In the genomic region with DNA sequence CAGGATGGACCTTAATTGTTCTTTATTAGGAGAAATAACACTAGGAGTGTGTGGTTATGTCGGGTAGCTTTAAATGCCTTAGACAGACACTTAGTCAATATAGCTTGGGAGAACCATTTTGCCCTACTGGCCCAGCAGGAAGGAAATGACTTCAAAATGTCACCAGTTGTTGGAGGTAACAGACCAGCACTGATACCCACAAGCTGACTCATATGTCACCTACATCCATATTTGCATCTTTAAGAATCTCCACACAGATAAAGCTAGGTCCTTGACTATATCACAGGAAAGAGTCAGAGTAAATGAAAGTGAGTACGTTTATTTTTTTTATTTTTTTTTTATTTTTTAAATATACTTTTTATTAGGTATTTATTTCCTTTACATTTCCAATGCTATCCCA, we compare ENCODE assay signal across 23 mouse cellular contexts.
"Had no signal": no experiment of that assay in that cellular context is flagged by ENCODE, and none has a peak within 500 bp of the region (broad histone marks: within the 10 kb centered on the region; RNA-seq: fewer than 3 reads in every experiment).

No protein-coding gene starts in this region.

- H3K27me3 ChIP-seq: heart, embryonic 12.5 days; hindbrain, embryonic 12.5 days; hindbrain, embryonic 15.5 days; kidney, embryonic 15.5 days; limb, embryonic 13.5 days; limb, embryonic 15.5 days; liver, embryonic 12.5 days had no signal

- H3K27ac ChIP-seq: gastrocnemius, adult 2 months; heart, embryonic 10.5 days; hindbrain, embryonic 10.5 days; hindbrain, embryonic 12.5 days; hindbrain, embryonic 15.5 days; kidney, embryonic 15.5 days; kidney, postnatal 0 days; limb, embryonic 13.5 days; limb, embryonic 15.5 days; liver, embryonic 12.5 days; liver, embryonic 14.5 days had no signal

- DNase-seq: gastrocnemius, adult 2 months; gastrocnemius, postnatal 10 days; gastrocnemius, postnatal 25 days; heart, adult 18-20 months; heart, postnatal 10 days; heart, postnatal 4 days; kidney, adult 11 months; kidney, adult 2 months; kidney, adult 9 months; kidney, postnatal 14 days; kidney, postnatal 36 days; left cerebral cortex, postnatal 4 days had no signal

- H3K36me3 ChIP-seq: heart, embryonic 10.5 days; heart, embryonic 12.5 days; hindbrain, embryonic 10.5 days; hindbrain, embryonic 12.5 days; hindbrain, embryonic 15.5 days; kidney, embryonic 15.5 days; limb, embryonic 13.5 days; limb, embryonic 15.5 days; liver, embryonic 12.5 days had no signal

- H3K4me3 ChIP-seq: gastrocnemius, adult 2 months; heart, embryonic 10.5 days; heart, embryonic 12.5 days; hindbrain, embryonic 10.5 days; hindbrain, embryonic 12.5 days; hindbrain, embryonic 15.5 days; kidney, embryonic 15.5 days; limb, embryonic 13.5 days; limb, embryonic 15.5 days; liver, embryonic 12.5 days had no signal

- ATAC-seq: liver, embryonic 12.5 days had no signal

- H3K9ac ChIP-seq: heart, embryonic 12.5 days; hindbrain, embryonic 12.5 days; hindbrain, embryonic 15.5 days; kidney, embryonic 15.5 days; limb, embryonic 13.5 days; limb, embryonic 15.5 days; liver, embryonic 12.5 days; liver, embryonic 14.5 days had no signal

- H3K9me3 ChIP-seq: heart, embryonic 10.5 days; heart, embryonic 12.5 days; hindbrain, embryonic 10.5 days; hindbrain, embryonic 12.5 days; hindbrain, embryonic 15.5 days; kidney, embryonic 15.5 days; limb, embryonic 13.5 days; limb, embryonic 15.5 days; liver, embryonic 12.5 days had no signal

- H3K4me1 ChIP-seq: heart, embryonic 10.5 days; heart, embryonic 12.5 days; hindbrain, embryonic 10.5 days; hindbrain, embryonic 12.5 days; hindbrain, embryonic 15.5 days; kidney, embryonic 15.5 days; limb, embryonic 13.5 days; limb, embryonic 15.5 days; liver, embryonic 12.5 days had no signal

- H3K4me2 ChIP-seq: heart, embryonic 12.5 days; hindbrain, embryonic 12.5 days; hindbrain, embryonic 15.5 days; kidney, embryonic 15.5 days; limb, embryonic 13.5 days; limb, embryonic 15.5 days; liver, embryonic 12.5 days had no signal
